Mouse (Mus musculus): ENCODE measurements around the gene Ccno.

- no peak for TF ChIP-seq CTCF (IDR thresholded peaks at IDR 0.05; ENCODE audit: extremely low read depth, insufficient read length, insufficient replicate concordance, low read depth, low read length)
- no peak for TF ChIP-seq POLR2A (IDR thresholded peaks at IDR 0.05; ENCODE audit: low read depth, low read length)
Observed at GRCm38 (mm10) chr13:113000090-113000489, 12.5 kb downstream of the Ccno start.
